In the genomic region with DNA sequence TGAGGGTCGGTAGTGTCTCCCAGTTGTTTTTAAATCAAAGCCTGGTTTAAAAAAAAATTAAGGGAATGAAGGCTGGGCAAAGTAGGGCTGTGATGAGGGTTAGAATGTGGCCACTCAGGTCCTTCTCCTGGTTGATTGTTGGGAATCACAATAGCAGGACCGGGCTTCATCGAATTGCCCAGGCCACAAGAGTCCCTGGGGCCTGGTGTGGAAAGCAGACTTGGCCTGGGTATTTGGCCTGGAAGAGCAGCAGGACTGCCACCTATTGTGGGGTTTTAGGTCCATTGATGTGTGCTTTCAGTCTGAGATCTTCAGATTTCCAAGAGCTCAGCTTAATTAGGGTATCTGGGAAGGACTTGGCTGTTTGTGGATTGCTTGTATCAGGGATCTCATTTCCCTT, we compare ENCODE assay signal across 8 mouse cellular contexts. TPM values are rescaled to one million over a fixed set of nuclear protein-coding genes. Genes with fewer than 3 reads are reported as not detected.
A peak's percentile ranks its signal among the peaks of the same experiment; 100 is the strongest.
DNase-seq lines count a peak whose midpoint lies in the region; ATAC-seq and TF ChIP-seq lines count a peak whose summit lies in the region.

No protein-coding gene starts in this region.

- peak; percentile 34 for DNase-seq in kidney, adult 11 months
- DNase-seq in kidney, postnatal 36 days, result no peak
- DNase-seq in right cerebral cortex, adult 18-20 months, result no peak
- DNase-seq in retina, postnatal 1 day, result no peak
- no peak for DNase-seq in ovary, postnatal 14 days (ENCODE audit: low spot score)

- peak overlapping the region; percentile 83 for H3K4me3 ChIP-seq in bone marrow macrophage, adult 2 months (ENCODE audit: insufficient read depth, low read length)
- peak overlapping the region; percentile 70 for H3K4me3 ChIP-seq in hindbrain, embryonic 12.5 days
- peak overlapping the region; percentile 83 for H3K4me3 ChIP-seq in midbrain, embryonic 15.5 days

- TF ChIP-seq POLR2A in bone marrow macrophage, adult 2 months (IDR thresholded peaks at IDR 0.05; ENCODE audit: borderline replicate concordance, low read depth, low read length), result no peak

- no peak for ATAC-seq in hindbrain, embryonic 12.5 days (ENCODE audit: low FRiP score)
- no peak for ATAC-seq in midbrain, embryonic 15.5 days (replicated peaks)

- H3K27ac ChIP-seq in bone marrow macrophage, adult 2 months (ENCODE audit: insufficient read depth, low read depth, low read length), result peak overlapping the region; percentile 68
- H3K27ac ChIP-seq in hindbrain, embryonic 12.5 days, result no peak overlapping the region
- H3K27ac ChIP-seq in midbrain, embryonic 15.5 days, result 0 out of 2 replicates have a peak overlapping the region, but pooled peaks have one; percentile 88

- peaks cover 18% of the 10 kb centered on the region for H3K36me3 ChIP-seq in hindbrain, embryonic 12.5 days
- peaks cover 23% of the 10 kb centered on the region for H3K36me3 ChIP-seq in midbrain, embryonic 15.5 days (replicated peaks)

- peak overlapping the region; percentile 85 for H3K9ac ChIP-seq in hindbrain, embryonic 12.5 days
- H3K9ac ChIP-seq in midbrain, embryonic 15.5 days, result peak overlapping the region; percentile 85

- peak overlapping the region; percentile 88 for H3K4me2 ChIP-seq in hindbrain, embryonic 12.5 days (replicated peaks)
- H3K4me2 ChIP-seq in midbrain, embryonic 15.5 days, result peak overlapping the region; percentile 89

- peaks cover 38% of the 10 kb centered on the region for H3K4me1 ChIP-seq in bone marrow macrophage, adult 2 months (ENCODE audit: control insufficient read depth, insufficient read depth, low read length)
- peaks cover 39% of the 10 kb centered on the region for H3K4me1 ChIP-seq in hindbrain, embryonic 12.5 days
- peaks cover 38% of the 10 kb centered on the region for H3K4me1 ChIP-seq in midbrain, embryonic 15.5 days

- H3K9me3 ChIP-seq in hindbrain, embryonic 12.5 days (replicated peaks), result no peaks in the 10 kb centered on the region
- H3K9me3 ChIP-seq in midbrain, embryonic 15.5 days, result no peaks in the 10 kb centered on the region

- WGBS in hindbrain, embryonic 12.5 days, result 27% methylated on average over 3 of the region's 3 CpGs
- 23% methylated on average over 3 of the region's 3 CpGs for WGBS in midbrain, embryonic 15.5 days

- no peaks in the 10 kb centered on the region for H3K27me3 ChIP-seq in hindbrain, embryonic 12.5 days
- H3K27me3 ChIP-seq in midbrain, embryonic 15.5 days (replicated peaks), result no peaks in the 10 kb centered on the region

- TF ChIP-seq CTCF in bone marrow macrophage, adult 2 months (IDR thresholded peaks at IDR 0.05; ENCODE audit: low read depth, low read length), result no peak

RNA-seq across cellular contexts. Expression of a gene that starts 10.1 kb away (rescaled TPM):
- 69.3 and 74.1 TPM in 2 replicates for polyA plus RNA-seq in bone marrow macrophage, adult 2 months (2012; ENCODE audit: insufficient read depth, insufficient read length, missing spikeins)
- polyA plus RNA-seq in hindbrain, embryonic 12.5 days (2016; fragmentation: Nextera tagmentation; extraction: Ambion mirVana), result 30.0 and 31.9 TPM in 2 replicates
- polyA plus RNA-seq in midbrain, embryonic 15.5 days (2015; fragmentation: Nextera tagmentation; extraction: Ambion mirVana), result 24.0 and 25.2 TPM in 2 replicates

RNA-seq across cellular contexts. Expression of a gene that starts 46.3 kb away (rescaled TPM):
- 35.4 and 35.8 TPM in 2 replicates for polyA plus RNA-seq in bone marrow macrophage, adult 2 months (2012; ENCODE audit: insufficient read depth, insufficient read length, missing spikeins)
- 20.4 and 21.2 TPM in 2 replicates for polyA plus RNA-seq in hindbrain, embryonic 12.5 days (2016; fragmentation: Nextera tagmentation; extraction: Ambion mirVana)
- polyA plus RNA-seq in midbrain, embryonic 15.5 days (2015; fragmentation: Nextera tagmentation; extraction: Ambion mirVana), result 16.5 and 18.5 TPM in 2 replicates

RNA-seq across cellular contexts. Expression of a gene that starts 59.4 kb away (rescaled TPM):
- polyA plus RNA-seq in bone marrow macrophage, adult 2 months (2012; ENCODE audit: insufficient read depth, insufficient read length, missing spikeins), result 45.5 and 51.6 TPM in 2 replicates
- 102 and 115 TPM in 2 replicates for polyA plus RNA-seq in hindbrain, embryonic 12.5 days (2016; fragmentation: Nextera tagmentation; extraction: Ambion mirVana)
- polyA plus RNA-seq in midbrain, embryonic 15.5 days (2015; fragmentation: Nextera tagmentation; extraction: Ambion mirVana), result 124 and 134 TPM in 2 replicates

RNA-seq across cellular contexts. Expression of a gene that starts 59.8 kb away (rescaled TPM):
- 79.8 and 97.0 TPM in 2 replicates for polyA plus RNA-seq in bone marrow macrophage, adult 2 months (2012; ENCODE audit: insufficient read depth, insufficient read length, missing spikeins)
- polyA plus RNA-seq in hindbrain, embryonic 12.5 days (2016; fragmentation: Nextera tagmentation; extraction: Ambion mirVana), result 193 TPM in 2 replicates
- 265 and 271 TPM in 2 replicates for polyA plus RNA-seq in midbrain, embryonic 15.5 days (2015; fragmentation: Nextera tagmentation; extraction: Ambion mirVana)
